Mouse (Mus musculus): ENCODE measurements around the gene Shmt2. TPM values are rescaled to one million over a fixed set of nuclear protein-coding genes. Genes with fewer than 3 reads are reported as not detected.

The Shmt2 gene
- polyA plus RNA-seq, 2 experiments = 88.2 to 88.6 TPM

- Histone ChIP-seq H3K36me3 (replicated peaks; ENCODE audit: control insufficient read depth, insufficient read depth, low read depth) (peaks cover 22% of the 10 kb centered on the region), H3K27me3 (ENCODE audit: control insufficient read depth, insufficient read depth, low read length) (peaks cover 54% of the 10 kb centered on the region), H3K27ac (no peak overlapping the region), H3K9me3 (ENCODE audit: control insufficient read depth, low read length) (no peaks in the 10 kb centered on the region), H3K4me2 (ENCODE audit: low read depth) (peak overlapping the region; percentile 71), H3K4me3 (ENCODE audit: insufficient read depth in 1 of 2, low read depth in 2 of 2, low read length in 2 of 2) (no peak overlapping the region), H3K9ac (replicated peaks) (no peak overlapping the region), H3K4me1 (replicated peaks; ENCODE audit: control insufficient read depth in 2 of 2, insufficient read depth in 2 of 2, low read length in 1 of 2) (peaks cover 13 to 28% of the 10 kb centered on the region in 2 experiments)
- ATAC-seq (ENCODE audit: insufficient read depth) (no peak), DNase-seq (ENCODE audit: low read depth in 3 of 3, low spot score in 3 of 3) (no peak)
- WGBS (ENCODE audit: insufficient replicate concordance) = 8% methylated on average over 13 of the region's 13 CpGs
- TF ChIP-seq EP300 (IDR thresholded peaks at IDR 0.05; ENCODE audit: low read depth) (no peak), CTCF (IDR thresholded peaks at IDR 0.05; ENCODE audit: low read depth) (no peak)
Measured at GRCm38 (mm10) chr10:127514111-127514698, 8.0 kb downstream of the Shmt2 start.

- DNase-seq (ENCODE audit: low read depth in 3 of 3, low spot score in 3 of 3) (no peak), ATAC-seq (ENCODE audit: insufficient read depth) (peak; percentile 50)
- peak overlapping the region; percentile 71 for H3K4me2 ChIP-seq (ENCODE audit: low read depth)
- H3K27me3 ChIP-seq (ENCODE audit: control insufficient read depth, insufficient read depth, low read length) = peaks cover 60% of the 10 kb centered on the region
- no peak overlapping the region for H3K27ac ChIP-seq
- H3K9me3 ChIP-seq (ENCODE audit: control insufficient read depth, low read length) = no peaks in the 10 kb centered on the region
- peak overlapping the region; percentile 44 for H3K9ac ChIP-seq (replicated peaks)
- no peak for TF ChIP-seq CTCF (IDR thresholded peaks at IDR 0.05; ENCODE audit: low read depth)
- TF ChIP-seq EP300 (IDR thresholded peaks at IDR 0.05; ENCODE audit: low read depth) = no peak
- peak overlapping the region in 1 of 2 experiments; percentile 36; a peak in 2 of 4 replicates for H3K4me3 ChIP-seq (ENCODE audit: insufficient read depth in 1 of 2, low read depth in 2 of 2, low read length in 2 of 2)
- H3K36me3 ChIP-seq (replicated peaks; ENCODE audit: control insufficient read depth, insufficient read depth, low read depth) = peaks cover 16% of the 10 kb centered on the region
- 0% methylated on average over 16 of the region's 16 CpGs for WGBS (ENCODE audit: insufficient replicate concordance)
- H3K4me1 ChIP-seq (replicated peaks; ENCODE audit: control insufficient read depth in 2 of 2, insufficient read depth in 2 of 2, low read length in 1 of 2) = peaks cover 13 to 28% of the 10 kb centered on the region in 2 experiments
Measured at GRCm38 (mm10) chr10:127513501-127514091, 8.6 kb downstream of the Shmt2 start.

GRCm38 (mm10) chr10:127512813-127513212 lies 9.4 kb downstream of the Shmt2 start:
- peak; percentile 67 to 77 (median 73) for DNase-seq (ENCODE audit: low read depth in 3 of 3, low spot score in 3 of 3)
- ATAC-seq (ENCODE audit: insufficient read depth) = peak; percentile 61
- Histone ChIP-seq H3K4me2 (ENCODE audit: low read depth) (peak overlapping the region; percentile 71), H3K27me3 (ENCODE audit: control insufficient read depth, insufficient read depth, low read length) (peaks cover 67% of the 10 kb centered on the region), H3K9me3 (ENCODE audit: control insufficient read depth, low read length) (no peaks in the 10 kb centered on the region), H3K4me1 (replicated peaks; ENCODE audit: control insufficient read depth in 2 of 2, insufficient read depth in 2 of 2, low read length in 1 of 2) (peaks cover 13 to 28% of the 10 kb centered on the region in 2 experiments), H3K36me3 (replicated peaks; ENCODE audit: control insufficient read depth, insufficient read depth, low read depth) (peaks cover 8% of the 10 kb centered on the region), H3K27ac (no peak overlapping the region), H3K4me3 (ENCODE audit: insufficient read depth in 1 of 2, low read depth in 2 of 2, low read length in 2 of 2) (peak overlapping the region; percentile 12 to 36; a peak in 3 of 4 replicates), H3K9ac (replicated peaks) (peak overlapping the region; percentile 44)
- no peak for TF ChIP-seq EP300 (IDR thresholded peaks at IDR 0.05; ENCODE audit: low read depth)
- TF ChIP-seq CTCF (IDR thresholded peaks at IDR 0.05; ENCODE audit: low read depth) = peak; percentile 100
- under 1% methylated on average over 27 of the region's 27 CpGs for WGBS (ENCODE audit: insufficient replicate concordance)

- ATAC-seq (ENCODE audit: insufficient read depth) (no peak), DNase-seq (ENCODE audit: low read depth in 3 of 3, low spot score in 3 of 3) (no peak)
- no peak overlapping the region for H3K27ac ChIP-seq
- no peak overlapping the region for H3K9ac ChIP-seq (replicated peaks)
- no peaks in the 10 kb centered on the region for H3K9me3 ChIP-seq (ENCODE audit: control insufficient read depth, low read length)
- peak overlapping the region; percentile 58 for H3K4me2 ChIP-seq (ENCODE audit: low read depth)
- H3K4me3 ChIP-seq (ENCODE audit: insufficient read depth in 1 of 2, low read depth in 2 of 2, low read length in 2 of 2) = peak overlapping the region in 1 of 2 experiments; percentile 40; a peak in 2 of 4 replicates
- H3K36me3 ChIP-seq (replicated peaks; ENCODE audit: control insufficient read depth, insufficient read depth, low read depth) = peaks cover 3% of the 10 kb centered on the region
- peaks cover 12 to 28% of the 10 kb centered on the region in 2 experiments for H3K4me1 ChIP-seq (replicated peaks; ENCODE audit: control insufficient read depth in 2 of 2, insufficient read depth in 2 of 2, low read length in 1 of 2)
- peaks cover 71% of the 10 kb centered on the region for H3K27me3 ChIP-seq (ENCODE audit: control insufficient read depth, insufficient read depth, low read length)
- 3% methylated on average over 7 of the region's 7 CpGs for WGBS (ENCODE audit: insufficient replicate concordance)
- TF ChIP-seq EP300 (IDR thresholded peaks at IDR 0.05; ENCODE audit: low read depth) (no peak), CTCF (IDR thresholded peaks at IDR 0.05; ENCODE audit: low read depth) (no peak)
Measured at GRCm38 (mm10) chr10:127512307-127512666, 10.0 kb downstream of the Shmt2 start.

GRCm38 (mm10) chr10:127511634-127512306 lies 10.5 kb downstream of the Shmt2 start:
- Histone ChIP-seq H3K4me2 (ENCODE audit: low read depth) (peak overlapping the region; percentile 58), H3K36me3 (replicated peaks; ENCODE audit: control insufficient read depth, insufficient read depth, low read depth) (no peaks in the 10 kb centered on the region), H3K27me3 (ENCODE audit: control insufficient read depth, insufficient read depth, low read length) (peaks cover 71% of the 10 kb centered on the region), H3K9ac (replicated peaks) (no peak overlapping the region), H3K4me1 (replicated peaks; ENCODE audit: control insufficient read depth in 2 of 2, insufficient read depth in 2 of 2, low read length in 1 of 2) (peaks cover 7 to 28% of the 10 kb centered on the region in 2 experiments), H3K4me3 (ENCODE audit: insufficient read depth in 1 of 2, low read depth in 2 of 2, low read length in 2 of 2) (peak overlapping the region in 1 of 2 experiments; percentile 40; a peak in 2 of 4 replicates), H3K9me3 (ENCODE audit: control insufficient read depth, low read length) (no peaks in the 10 kb centered on the region), H3K27ac (no peak overlapping the region)
- no peak for TF ChIP-seq EP300 (IDR thresholded peaks at IDR 0.05; ENCODE audit: low read depth)
- TF ChIP-seq CTCF (IDR thresholded peaks at IDR 0.05; ENCODE audit: low read depth) = peak; percentile 22; the same call in 1 of the 2 replicates
- WGBS (ENCODE audit: insufficient replicate concordance) = 1% methylated on average over 45 of the region's 46 CpGs
- DNase-seq (ENCODE audit: low read depth in 3 of 3, low spot score in 3 of 3) = no peak
- ATAC-seq (ENCODE audit: insufficient read depth) = no peak
